Mouse (Mus musculus): ENCODE data around the gene Gm10842.
"Not testable (repeated sequence)": the region's sequence is repeated elsewhere in the genome, so short reads cannot be mapped to it uniquely, and the experiment has no call there.

The Gm10842 gene

GRCm38 (mm10) chr11:105146593-105146992 is at the start of gene Gm10842:
Gm10842 (plus strand) TSS chr11:105146893.
- no peak for DNase-seq

GRCm38 (mm10) chr11:105112448-105112847 is 34.2 kb upstream of the Gm10842 start:
- DNase-seq: not testable (repeated sequence)

- DNase-seq: no peak
Observed at GRCm38 (mm10) chr11:105117814-105118213, 28.9 kb upstream of the Gm10842 start.

GRCm38 (mm10) chr11:105120551-105121061 is 26.1 kb upstream of the Gm10842 start:
- DNase-seq: no peak

GRCm38 (mm10) chr11:105121792-105122191 is 24.9 kb upstream of the Gm10842 start:
- not testable (repeated sequence) for DNase-seq

GRCm38 (mm10) chr11:105123986-105124385 is 22.7 kb upstream of the Gm10842 start:
- DNase-seq: peak; percentile 55

GRCm38 (mm10) chr11:105125735-105126519 is 20.8 kb upstream of the Gm10842 start, which contains the start of gene Mettl2:
Mettl2 (plus strand) TSS chr11:105126425.
- DNase-seq: peak; percentile 85

- no peak for DNase-seq
Observed at GRCm38 (mm10) chr11:105126520-105127029, 20.1 kb upstream of the Gm10842 start.

- no peak for DNase-seq
Observed at GRCm38 (mm10) chr11:105135692-105136091, 11.0 kb upstream of the Gm10842 start.

- DNase-seq: not testable (repeated sequence)
Observed at GRCm38 (mm10) chr11:105137255-105137654, 9.4 kb upstream of the Gm10842 start.

- not testable (repeated sequence) for DNase-seq
Observed at GRCm38 (mm10) chr11:105140512-105140911, 6.2 kb upstream of the Gm10842 start.

GRCm38 (mm10) chr11:105141115-105141514 is 5.6 kb upstream of the Gm10842 start:
- DNase-seq: no peak

- no peak for DNase-seq
Observed at GRCm38 (mm10) chr11:105143564-105143963, 3.1 kb upstream of the Gm10842 start.

GRCm38 (mm10) chr11:105144084-105144483 is 2.6 kb upstream of the Gm10842 start:
- DNase-seq: no peak

- DNase-seq: no peak
Observed at GRCm38 (mm10) chr11:105144508-105145210, 2.0 kb upstream of the Gm10842 start.

GRCm38 (mm10) chr11:105145211-105145610 is 1.5 kb upstream of the Gm10842 start:
- DNase-seq: no peak

GRCm38 (mm10) chr11:105149353-105149752 is 2.7 kb downstream of the Gm10842 start:
- no peak for DNase-seq

- peak; percentile 21 for DNase-seq
Observed at GRCm38 (mm10) chr11:105149766-105150165, 3.1 kb downstream of the Gm10842 start.

- DNase-seq: peak; percentile 18
Observed at GRCm38 (mm10) chr11:105150691-105151090, 4.0 kb downstream of the Gm10842 start.

- DNase-seq: peak; percentile 67
Observed at GRCm38 (mm10) chr11:105151226-105152016, 4.7 kb downstream of the Gm10842 start.

GRCm38 (mm10) chr11:105152017-105152300 is 5.3 kb downstream of the Gm10842 start:
- no peak for DNase-seq

- no peak for DNase-seq
Observed at GRCm38 (mm10) chr11:105152357-105152899, 5.7 kb downstream of the Gm10842 start.
